21 mouse cellular contexts compared by ENCODE assay signal in genomic region chr13:78985921-78986320, GRCm38 (mm10).
DNase-seq lines count a peak whose midpoint lies in the region; ATAC-seq and TF ChIP-seq lines count a peak whose summit lies in the region.
"Had no signal": no experiment of that assay in that cellular context is flagged by ENCODE, and none has a peak within 500 bp of the region (broad histone marks: within the 10 kb centered on the region; RNA-seq: fewer than 3 reads in every experiment).

No protein-coding gene starts in this region.

- 32% methylated on average over 3 of the region's 3 CpGs for WGBS in hindbrain, embryonic 14.5 days
- 34% methylated on average over 3 of the region's 3 CpGs for WGBS in hindbrain, postnatal 0 days

- H3K9ac ChIP-seq in hindbrain, embryonic 14.5 days = no peak overlapping the region
- no peak overlapping the region for H3K9ac ChIP-seq in hindbrain, postnatal 0 days (replicated peaks; ENCODE audit: low read length)
- H3K9ac ChIP-seq: embryonic facial prominence, embryonic 12.5 days; forebrain, embryonic 13.5 days; forebrain, embryonic 15.5 days; forebrain, postnatal 0 days had no signal

- H3K4me2 ChIP-seq in hindbrain, embryonic 14.5 days (replicated peaks) = no peak overlapping the region
- H3K4me2 ChIP-seq in hindbrain, postnatal 0 days (ENCODE audit: low read depth, low read length) = no peak overlapping the region
- H3K4me2 ChIP-seq: embryonic facial prominence, embryonic 12.5 days; forebrain, embryonic 13.5 days; forebrain, embryonic 15.5 days had no signal

- no peak for DNase-seq in hindbrain, embryonic 14.5 days (ENCODE audit: low spot score)
- DNase-seq in hindbrain, postnatal 0 days (ENCODE audit: low spot score) = no peak
- peak; percentile 55 for DNase-seq in ES-CJ7 (ENCODE audit: low read depth, low spot score)
- peak; percentile 64 for DNase-seq in R1 (ENCODE audit: low read depth, low spot score)
- no peak for DNase-seq in thymus, postnatal 36 days
- DNase-seq in urinary bladder, adult 2 months (ENCODE audit: low spot score) = no peak
- DNase-seq: adrenal gland, adult 8-10 months; adrenal gland, postnatal 14 days; adrenal gland, postnatal 36 days; cerebellum, adult 11-12 months; cerebellum, adult 2 months; cerebellum, adult 9-10 months; cerebellum, postnatal 25 days; forebrain, postnatal 0 days had no signal

- ATAC-seq in hindbrain, embryonic 14.5 days (ENCODE audit: low FRiP score) = 0 out of 2 replicates have a peak, but pooled peaks have one; percentile 8
- ATAC-seq in hindbrain, postnatal 0 days = no peak
- ATAC-seq: activated CD4-positive, CD25-positive, alpha-beta regulatory T cell, adult 4 months; forebrain, embryonic 13.5 days; forebrain, embryonic 15.5 days; forebrain, postnatal 0 days; Patski had no signal

- H3K4me3 ChIP-seq in hindbrain, embryonic 14.5 days (replicated peaks; ENCODE audit: low read length) = no peak overlapping the region
- H3K4me3 ChIP-seq in hindbrain, postnatal 0 days (ENCODE audit: low read length) = no peak overlapping the region
- H3K4me3 ChIP-seq: embryonic facial prominence, embryonic 10.5 days; embryonic facial prominence, embryonic 12.5 days; forebrain, embryonic 13.5 days; forebrain, embryonic 15.5 days had no signal

- TF ChIP-seq CTCF in hindbrain, postnatal 0 days (IDR thresholded peaks at IDR 0.05; ENCODE audit: low read depth) = no peak

- H3K27me3 ChIP-seq in hindbrain, embryonic 14.5 days (ENCODE audit: control insufficient read depth, insufficient read depth, low read length) = no peaks in the 10 kb centered on the region
- H3K27me3 ChIP-seq in hindbrain, postnatal 0 days (ENCODE audit: insufficient read depth, low read length) = no peaks in the 10 kb centered on the region
- H3K27me3 ChIP-seq: embryonic facial prominence, embryonic 12.5 days; forebrain, embryonic 13.5 days; forebrain, embryonic 15.5 days; Patski had no signal

- H3K4me1 ChIP-seq in hindbrain, embryonic 14.5 days (replicated peaks; ENCODE audit: control insufficient read depth, insufficient read depth, low read length) = no peaks in the 10 kb centered on the region
- no peaks in the 10 kb centered on the region for H3K4me1 ChIP-seq in hindbrain, postnatal 0 days (ENCODE audit: insufficient read depth, low read length)
- H3K4me1 ChIP-seq: embryonic facial prominence, embryonic 10.5 days; embryonic facial prominence, embryonic 12.5 days; forebrain, embryonic 13.5 days; forebrain, embryonic 15.5 days had no signal

- no peak overlapping the region for H3K27ac ChIP-seq in hindbrain, embryonic 14.5 days
- no peak overlapping the region for H3K27ac ChIP-seq in hindbrain, postnatal 0 days
- H3K27ac ChIP-seq: embryonic facial prominence, embryonic 10.5 days; embryonic facial prominence, embryonic 12.5 days; forebrain, embryonic 13.5 days; forebrain, embryonic 15.5 days had no signal

- no peaks in the 10 kb centered on the region for H3K36me3 ChIP-seq in hindbrain, embryonic 14.5 days (replicated peaks; ENCODE audit: control insufficient read depth, insufficient read depth)
- H3K36me3 ChIP-seq in hindbrain, postnatal 0 days (ENCODE audit: insufficient read depth, low read length) = no peaks in the 10 kb centered on the region
- H3K36me3 ChIP-seq: embryonic facial prominence, embryonic 10.5 days; embryonic facial prominence, embryonic 12.5 days; forebrain, embryonic 15.5 days; G1E had no signal

- H3K9me3 ChIP-seq in hindbrain, embryonic 14.5 days (ENCODE audit: control insufficient read depth, low read length) = no peaks in the 10 kb centered on the region
- no peaks in the 10 kb centered on the region for H3K9me3 ChIP-seq in hindbrain, postnatal 0 days (ENCODE audit: low read length)
- H3K9me3 ChIP-seq: embryonic facial prominence, embryonic 10.5 days; embryonic facial prominence, embryonic 12.5 days; forebrain, embryonic 13.5 days; forebrain, embryonic 15.5 days; G1E had no signal

Comparison
In these comparisons a context has a peak if more than half of its experiments do, and no peak if none do; other contexts are left out.
1. DNase-seq: peak in ES-CJ7 (single experiment) and R1 (single experiment); none in hindbrain, embryonic 14.5 days (single experiment), hindbrain, postnatal 0 days (single experiment), thymus, postnatal 36 days (0 of 2) and urinary bladder, adult 2 months (single experiment).